Mouse (Mus musculus) cortical plate, adult 2 months (tissue): ENCODE results near the gene Elmod3.

Source experiments
- CTCF ChIP-seq: fragments of 200-500 bp; IDR thresholded peaks from 2 replicates; pipeline ENCODE4 v1.5.1; 2011; ENCODE audit warnings: mild to moderate bottlenecking, control low read depth, low read length; ENCODE audit not compliant: insufficient read depth; ENCODE audit errors: extremely low read depth
- POLR2A ChIP-seq: fragments of 200-500 bp; IDR thresholded peaks from 2 replicates; pipeline ENCODE4 v1.6.1; 2011; ENCODE audit warnings: mild to moderate bottlenecking, low read length, control low read depth; ENCODE audit not compliant: insufficient read depth; ENCODE audit errors: extremely low read depth

GRCm38 (mm10) chr6:72560801-72561200 is 37.4 kb downstream of the Elmod3 start:
- TF ChIP-seq POLR2A (no peak), CTCF (no peak)
